Mouse (Mus musculus): ENCODE results near the gene Pigo. TPM values are rescaled to one million over a fixed set of nuclear protein-coding genes. Genes with fewer than 3 reads are reported as not detected.

Pigo gene
- polyA plus RNA-seq (2012; rRNA removed): 6.6 and 9.3 TPM in 2 replicates

GRCm38 (mm10) chr4:43025084-43025960 lies at the start of gene Pigo:
Gene Pigo (minus strand): TSS chr4:43025819.

DNA sequence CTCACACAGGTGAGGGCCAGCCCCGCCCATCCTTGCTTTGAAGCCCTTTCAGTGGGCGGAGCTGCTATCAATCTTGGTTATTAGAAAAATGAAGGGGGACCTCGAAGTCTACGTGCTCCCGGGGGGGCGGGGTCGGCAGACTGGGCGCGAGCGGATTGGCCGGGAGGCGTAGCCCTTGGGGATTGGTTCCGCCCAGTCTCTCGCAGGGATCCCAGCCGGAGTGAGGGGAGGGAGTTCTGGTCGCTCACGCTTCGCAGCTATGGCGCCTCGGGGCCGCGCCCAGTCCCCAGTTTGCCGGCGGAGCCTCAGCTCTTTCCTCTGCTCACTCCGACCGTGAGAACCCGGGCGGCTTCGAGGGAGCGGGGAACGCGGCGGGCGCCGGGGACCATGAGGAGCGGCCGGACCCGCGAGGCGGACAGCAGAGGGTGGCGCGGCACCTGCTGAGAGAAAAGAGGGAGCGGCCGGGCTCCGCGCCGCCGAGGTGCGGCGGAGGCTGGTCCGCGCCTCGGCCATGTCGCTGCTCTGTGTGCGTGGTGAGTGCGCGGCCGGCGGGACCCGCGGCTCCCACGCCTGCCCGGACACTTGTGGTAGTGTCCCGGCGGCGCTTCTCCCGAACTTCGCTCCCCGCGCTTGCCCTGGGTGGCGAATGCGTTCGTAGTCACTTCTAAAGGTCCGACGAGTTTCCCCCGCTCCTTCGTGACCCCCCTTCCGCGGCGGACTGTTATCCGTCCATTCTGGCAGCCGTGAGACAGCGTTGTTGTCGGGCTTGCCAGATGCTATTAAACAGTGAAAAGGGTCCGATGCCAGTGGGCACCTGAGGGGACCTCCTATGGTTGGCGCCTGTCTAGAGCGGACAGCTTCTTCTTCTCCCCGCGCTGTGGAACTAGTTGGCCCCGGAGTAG lies 33.4 kb upstream of the Pigo start, which contains the start of gene Unc13b:
Gene Unc13b (plus strand): TSS at position 201 of the 902 bp plus-strand sequence.

DNA sequence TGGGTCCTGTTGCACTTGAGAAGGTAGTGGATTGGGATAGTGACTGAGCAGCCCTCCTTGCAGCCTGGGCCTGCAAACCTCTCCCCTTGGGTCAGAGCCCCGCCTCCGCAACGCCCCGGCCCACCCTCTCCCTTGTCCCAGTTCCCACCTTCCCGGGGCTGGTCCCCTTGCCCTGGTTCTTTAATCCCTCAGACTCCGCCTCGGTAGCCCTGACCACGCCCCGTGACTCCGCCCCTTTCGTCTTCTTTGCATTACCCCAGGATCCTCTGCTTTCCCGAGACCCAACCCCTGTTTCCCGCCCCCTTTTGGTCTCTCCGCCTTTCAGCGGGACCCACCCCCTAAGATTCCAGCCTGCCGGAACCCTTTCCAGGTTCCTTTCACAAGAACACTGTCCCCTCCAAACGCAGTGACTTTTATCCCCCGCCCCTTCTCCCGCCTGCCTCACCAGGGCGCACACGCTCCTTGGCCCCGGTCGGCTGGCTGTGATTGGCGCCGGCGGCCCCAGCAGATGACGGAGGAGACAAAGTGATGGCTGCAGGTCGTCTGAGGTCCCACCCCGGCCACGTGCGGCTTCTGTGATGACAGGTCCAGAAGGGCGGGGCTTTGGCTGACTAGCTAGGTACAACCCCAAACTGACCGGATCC lies 20.2 kb upstream of the Pigo start, which contains the start of gene Fam214b:
Gene Fam214b (minus strand): TSS at position 562 of the 644 bp plus-strand sequence.

DNA sequence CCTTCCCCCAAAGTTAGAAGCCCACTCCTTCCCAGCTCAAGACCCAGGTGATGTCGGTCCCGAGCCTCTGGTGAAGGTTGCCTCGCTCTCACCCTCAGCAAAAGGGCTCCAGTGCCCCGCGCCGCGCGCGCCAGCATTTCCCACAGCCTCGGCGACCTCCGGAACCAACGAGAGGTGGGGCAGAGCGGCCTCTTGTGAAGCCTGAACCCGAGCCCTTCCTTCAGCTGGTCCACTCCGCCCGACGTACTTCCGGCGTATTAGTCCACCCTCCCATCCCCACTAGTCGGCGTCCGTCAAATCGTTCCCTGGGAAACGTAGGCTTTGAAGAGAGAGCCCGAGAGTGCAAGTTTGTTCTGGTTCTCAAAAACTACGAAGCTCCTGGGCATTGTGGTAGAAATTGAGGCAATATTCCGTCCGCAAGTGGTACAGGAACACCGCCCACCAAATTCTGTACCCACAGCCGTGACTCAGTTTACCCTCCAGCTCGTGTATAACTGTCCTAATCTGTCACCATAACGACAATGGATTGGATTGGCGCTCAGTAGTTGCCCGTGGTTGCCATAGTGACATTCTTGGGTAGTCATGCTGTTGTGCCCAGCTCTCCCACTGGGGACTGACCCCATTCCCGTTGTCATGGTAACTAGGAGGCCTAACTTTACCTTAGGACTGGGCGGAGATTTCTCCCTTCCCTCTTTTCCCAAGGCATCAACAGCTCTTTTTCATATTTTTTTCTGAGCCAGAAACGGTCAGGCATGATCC lies 5.8 kb upstream of the Pigo start, which contains the start of gene Stoml2:
Gene Stoml2 (minus strand): TSS at position 474 of the 759 bp plus-strand sequence.

GRCm38 (mm10) chr4:43010161-43011038 lies 15.2 kb downstream of the Pigo start, which contains the start of gene Fancg:
Gene Fancg (minus strand): TSS chr4:43010506.

DNA sequence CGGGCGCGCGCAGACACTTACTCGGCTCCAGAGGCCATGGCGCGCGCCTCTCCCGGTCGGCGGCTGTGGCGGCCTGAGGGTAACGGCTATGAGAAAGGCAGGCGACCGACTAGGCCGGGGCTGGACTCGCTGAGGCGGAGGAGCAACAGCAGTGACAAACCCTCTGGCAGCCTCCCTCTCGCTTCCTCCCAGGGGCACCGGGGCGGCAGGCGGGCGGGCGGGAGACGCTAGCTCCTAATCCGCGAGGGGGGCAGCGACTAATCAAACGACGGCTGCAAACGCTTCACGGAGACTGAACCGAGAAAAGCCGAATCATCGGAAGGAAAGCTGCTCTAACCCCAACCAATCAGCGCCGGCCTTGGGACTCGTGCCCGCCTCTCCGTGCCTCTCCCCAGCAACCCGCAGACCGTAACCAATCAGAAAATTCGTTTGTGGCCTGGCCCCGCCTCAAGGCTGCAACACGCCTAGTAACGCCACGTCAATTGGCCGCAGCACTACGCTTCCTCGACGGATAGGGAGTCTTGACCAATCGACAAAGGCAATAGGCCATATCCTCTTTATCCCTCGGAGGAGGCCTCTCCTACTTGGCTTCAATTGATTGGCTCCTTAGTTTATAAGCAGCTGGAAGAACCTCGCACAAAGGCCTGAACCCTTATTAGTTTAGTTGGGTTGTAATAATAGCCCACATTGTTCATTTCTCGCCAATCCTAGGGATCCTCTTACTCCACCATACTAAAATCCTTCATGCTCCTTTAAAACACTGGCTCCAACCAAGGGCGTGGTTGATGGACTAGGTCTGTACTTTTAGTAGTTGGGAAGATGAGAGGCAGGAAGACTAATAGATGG lies 25.3 kb downstream of the Pigo start, which contains the start of gene Vcp:
Gene Vcp (minus strand): TSS at position 367 of the 846 bp plus-strand sequence.

GRCm38 (mm10) chr4:42969304-42969703 lies 56.3 kb downstream of the Pigo start, which contains the start of gene 1700022I11Rik:
Gene 1700022I11Rik (plus strand): TSS chr4:42969604.

Other genes starting within 250 kb of the Pigo start
- 0.11 and 0.25 TPM in 2 replicates for gene Fam205a1, start 171.9 kb downstream of the Pigo start, polyA plus RNA-seq (2012; rRNA removed)
- gene Gm12394, start 169.0 kb downstream of the Pigo start, polyA plus RNA-seq (2012; rRNA removed): not detected in 2 replicates
- 0.03 and 0.06 TPM in 2 replicates for gene Fam205c, start 151.6 kb downstream of the Pigo start, polyA plus RNA-seq (2012; rRNA removed)
- 0.09 TPM in 2 replicates for gene Phf24, start 109.2 kb downstream of the Pigo start, polyA plus RNA-seq (2012; rRNA removed)
- 0.85 and 0.96 TPM in 2 replicates for gene Dnajb5, start 76.0 kb downstream of the Pigo start, polyA plus RNA-seq (2012; rRNA removed)
- gene 1700022I11Rik, start 56.2 kb downstream of the Pigo start, polyA plus RNA-seq (2012; rRNA removed): 0.06 TPM in 1 of 2 replicates, not detected in the other
- gene Vcp, start 25.3 kb downstream of the Pigo start, polyA plus RNA-seq (2012; rRNA removed): 84.9 and 92.1 TPM in 2 replicates
- 8.2 and 9.7 TPM in 2 replicates for gene Fancg, start 15.3 kb downstream of the Pigo start, polyA plus RNA-seq (2012; rRNA removed)
- gene Stoml2, start 5.9 kb upstream of the Pigo start, polyA plus RNA-seq (2012; rRNA removed): 74.1 and 96.3 TPM in 2 replicates
- 15.8 and 22.5 TPM in 2 replicates for gene Fam214b, start 20.4 kb upstream of the Pigo start, polyA plus RNA-seq (2012; rRNA removed)
- gene Unc13b, start 33.1 kb upstream of the Pigo start, polyA plus RNA-seq (2012; rRNA removed): 0.78 and 0.81 TPM in 2 replicates
- 0.07 and 0.09 TPM in 2 replicates for gene Atp8b5, start 241.3 kb upstream of the Pigo start, polyA plus RNA-seq (2012; rRNA removed)